In the genomic region with DNA sequence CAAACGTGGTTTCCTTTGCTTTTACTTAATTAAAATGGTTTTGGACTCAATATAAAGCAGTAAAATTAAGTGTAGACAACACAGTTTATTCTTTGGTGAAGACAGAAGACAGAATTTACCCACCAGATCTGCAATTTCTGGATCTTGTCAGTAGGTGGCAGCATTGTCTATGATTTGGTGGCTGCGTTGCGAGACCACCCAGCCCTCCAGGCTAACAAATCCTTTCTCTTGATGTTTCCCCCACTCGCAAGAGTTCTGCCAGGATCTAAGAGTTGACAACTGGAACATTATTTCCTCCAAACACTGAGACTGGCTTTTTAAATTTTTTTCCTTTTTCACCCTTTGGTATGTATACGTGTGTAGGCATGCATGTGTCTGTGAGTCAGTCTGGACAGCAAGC, we compare ENCODE assay signal across 8 mouse cellular contexts. TPM values are rescaled to one million over a fixed set of nuclear protein-coding genes. Genes with fewer than 3 reads are reported as not detected.
DNase-seq lines count a peak whose midpoint lies in the region; ATAC-seq lines count a peak whose summit lies in the region.

No protein-coding gene starts in this region.

- 4% methylated on average over 5 of the region's 5 CpGs for WGBS in embryonic facial prominence, embryonic 15.5 days
- 8% methylated on average over 5 of the region's 5 CpGs for WGBS in midbrain, embryonic 12.5 days

- H3K9ac ChIP-seq in embryonic facial prominence, embryonic 15.5 days, result no peak overlapping the region
- H3K9ac ChIP-seq in midbrain, embryonic 12.5 days (replicated peaks), result no peak overlapping the region

- H3K4me3 ChIP-seq in embryonic facial prominence, embryonic 15.5 days (replicated peaks), result peak overlapping the region; percentile 21
- H3K4me3 ChIP-seq in midbrain, embryonic 12.5 days, result no peak overlapping the region

- no peak overlapping the region for H3K27ac ChIP-seq in embryonic facial prominence, embryonic 15.5 days (replicated peaks)
- H3K27ac ChIP-seq in midbrain, embryonic 12.5 days (replicated peaks), result no peak overlapping the region

- no peaks in the 10 kb centered on the region for H3K36me3 ChIP-seq in embryonic facial prominence, embryonic 15.5 days
- H3K36me3 ChIP-seq in midbrain, embryonic 12.5 days, result 0 out of 2 replicates have a peak, but pooled peaks cover under 1% of the 10 kb centered on the region

- DNase-seq in adrenal gland, postnatal 14 days, result peak; percentile 41
- DNase-seq in adrenal gland, adult 2 months, result no peak
- DNase-seq in right cerebral cortex, postnatal 10 days (ENCODE audit: low spot score in 2 of 2), result peak; percentile 61 to 74
- no peak for DNase-seq in right cerebral cortex, adult 18-20 months
- DNase-seq in c-Kit-positive CD71-positive TER-119-positive erythroid progenitor cells, embryonic 14.5 days (ENCODE audit: low spot score), result no peak

- peak overlapping the region; percentile 46 for H3K4me2 ChIP-seq in embryonic facial prominence, embryonic 15.5 days (replicated peaks)
- peak overlapping the region; percentile 37; the same call in 1 of the 2 replicates for H3K4me2 ChIP-seq in midbrain, embryonic 12.5 days (replicated peaks)

- no peak for ATAC-seq in embryonic facial prominence, embryonic 15.5 days (ENCODE audit: insufficient number of reproducible peaks, low FRiP score, low TSS enrichment, low read depth)
- peak; percentile 48 for ATAC-seq in inflammation-experienced regulatory T-cells, adult 6 months
- ATAC-seq in midbrain, embryonic 12.5 days (ENCODE audit: low FRiP score, low read depth), result no peak

- no peaks in the 10 kb centered on the region for H3K9me3 ChIP-seq in embryonic facial prominence, embryonic 15.5 days (replicated peaks)
- H3K9me3 ChIP-seq in midbrain, embryonic 12.5 days, result no peaks in the 10 kb centered on the region

- peaks cover 21% of the 10 kb centered on the region for H3K4me1 ChIP-seq in embryonic facial prominence, embryonic 15.5 days
- peaks cover 49% of the 10 kb centered on the region for H3K4me1 ChIP-seq in midbrain, embryonic 12.5 days

- no peaks in the 10 kb centered on the region for H3K27me3 ChIP-seq in embryonic facial prominence, embryonic 15.5 days
- peaks cover 6% of the 10 kb centered on the region; the same call in 1 of the 2 replicates for H3K27me3 ChIP-seq in midbrain, embryonic 12.5 days

RNA-seq across cellular contexts. Expression of a gene that starts 10.3 kb away (rescaled TPM):
- 27.4 and 33.5 TPM in 2 replicates for total RNA-seq in adrenal gland, postnatal 14 days (2021)
- total RNA-seq in adrenal gland, adult 2 months (2021), result 10 to 100 TPM; 31.9 to 36.9 TPM
- polyA plus RNA-seq in adrenal gland, adult 2 months (2012; rRNA removed), result 104 and 107 TPM in 2 replicates
- 4.3 TPM in 2 replicates for polyA plus RNA-seq in embryonic facial prominence, embryonic 15.5 days (2015; fragmentation: Nextera tagmentation; extraction: Ambion mirVana)
- 10 to 100 TPM; 13.8 to 15.1 (median 14.3) TPM for polyA plus RNA-seq in inflammation-experienced regulatory T-cells, adult 6 months (2017; shearing (Covaris generic))
- 4.0 and 4.1 TPM in 2 replicates for polyA plus RNA-seq in midbrain, embryonic 12.5 days (2016; fragmentation: Nextera tagmentation; extraction: Ambion mirVana)

RNA-seq across cellular contexts. Expression of a gene that starts 54.4 kb away (rescaled TPM):
- total RNA-seq in adrenal gland, postnatal 14 days (2021), result 2.6 and 3.0 TPM in 2 replicates
- 1 to 10 TPM; 1.9 to 2.8 TPM for total RNA-seq in adrenal gland, adult 2 months (2021)
- 3.3 and 4.1 TPM in 2 replicates for polyA plus RNA-seq in adrenal gland, adult 2 months (2012; rRNA removed)
- 9.8 TPM in 2 replicates for polyA plus RNA-seq in embryonic facial prominence, embryonic 15.5 days (2015; fragmentation: Nextera tagmentation; extraction: Ambion mirVana)
- polyA plus RNA-seq in inflammation-experienced regulatory T-cells, adult 6 months (2017; shearing (Covaris generic)), result under 1 TPM in 1 of 3 experiments, not detected in 2; 0.16 TPM
- polyA plus RNA-seq in midbrain, embryonic 12.5 days (2016; fragmentation: Nextera tagmentation; extraction: Ambion mirVana), result 10.4 and 10.6 TPM in 2 replicates

Comparison
In these comparisons a context has a peak if more than half of its experiments do, and no peak if none do; other contexts are left out.
1. DNase-seq: peak in adrenal gland, postnatal 14 days (single experiment) and right cerebral cortex, postnatal 10 days (2 of 2); none in adrenal gland, adult 2 months (single experiment), right cerebral cortex, adult 18-20 months (single experiment) and c-Kit-positive CD71-positive TER-119-positive erythroid progenitor cells, embryonic 14.5 days (single experiment).